Mouse (Mus musculus): ENCODE data around the gene Mfap1b.

The Mfap1b gene

GRCm38 (mm10) chr2:121434854-121435253 is 39.0 kb downstream of the Mfap1b start:
- DNase-seq (ENCODE audit: low spot score) = no peak

- no peak for DNase-seq (ENCODE audit: low spot score)
Measured at GRCm38 (mm10) chr2:121425890-121426289, 48.0 kb downstream of the Mfap1b start.

GRCm38 (mm10) chr2:121423166-121423565 is 50.7 kb downstream of the Mfap1b start:
- no peak for DNase-seq (ENCODE audit: low spot score)

GRCm38 (mm10) chr2:121418476-121418875 is 55.4 kb downstream of the Mfap1b start:
- DNase-seq (ENCODE audit: low spot score) = no peak

DNA sequence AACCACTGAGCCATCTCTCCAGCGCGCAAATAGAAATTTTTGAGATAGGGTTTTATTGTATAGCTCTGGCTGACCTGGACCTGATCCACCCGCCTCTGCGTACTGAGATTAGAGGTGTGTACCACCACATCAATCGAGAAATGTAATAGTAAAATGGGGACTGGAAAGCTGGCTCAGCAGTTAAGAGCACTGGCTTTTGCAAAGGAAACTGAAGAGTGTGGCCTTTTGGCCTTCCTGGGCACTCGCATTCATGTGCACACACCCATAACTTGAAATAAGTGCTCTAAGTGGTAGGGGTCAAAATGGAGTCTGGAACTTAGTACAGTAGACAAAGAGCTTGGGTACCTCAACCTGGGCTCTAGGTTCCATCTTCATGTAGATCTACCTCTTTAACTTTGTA is 57.5 kb downstream of the Mfap1b start:
- no peak for DNase-seq (ENCODE audit: low spot score)

- DNase-seq (ENCODE audit: low spot score) = no peak
Measured at GRCm38 (mm10) chr2:121415591-121415990, 58.3 kb downstream of the Mfap1b start.

DNA sequence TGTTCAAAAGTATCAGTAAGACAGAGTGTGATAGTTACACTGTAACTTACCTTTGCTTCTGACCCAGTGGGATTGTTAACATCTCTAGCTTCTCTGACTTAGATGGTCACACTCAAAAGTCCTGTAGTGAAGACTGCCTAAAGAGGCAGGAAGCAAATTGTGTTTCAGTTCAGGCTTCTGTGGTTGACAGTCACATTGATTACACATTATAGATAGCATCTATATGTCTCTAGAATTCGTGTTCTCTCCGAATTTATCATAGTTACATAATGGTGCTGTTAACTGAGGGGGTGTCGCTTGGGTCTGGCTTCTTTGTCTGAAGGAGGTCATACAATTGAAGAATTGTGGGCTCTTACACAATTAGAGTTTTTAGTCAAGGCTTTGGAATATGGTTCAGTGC is 58.8 kb downstream of the Mfap1b start:
- DNase-seq (ENCODE audit: low spot score) = no peak

DNA sequence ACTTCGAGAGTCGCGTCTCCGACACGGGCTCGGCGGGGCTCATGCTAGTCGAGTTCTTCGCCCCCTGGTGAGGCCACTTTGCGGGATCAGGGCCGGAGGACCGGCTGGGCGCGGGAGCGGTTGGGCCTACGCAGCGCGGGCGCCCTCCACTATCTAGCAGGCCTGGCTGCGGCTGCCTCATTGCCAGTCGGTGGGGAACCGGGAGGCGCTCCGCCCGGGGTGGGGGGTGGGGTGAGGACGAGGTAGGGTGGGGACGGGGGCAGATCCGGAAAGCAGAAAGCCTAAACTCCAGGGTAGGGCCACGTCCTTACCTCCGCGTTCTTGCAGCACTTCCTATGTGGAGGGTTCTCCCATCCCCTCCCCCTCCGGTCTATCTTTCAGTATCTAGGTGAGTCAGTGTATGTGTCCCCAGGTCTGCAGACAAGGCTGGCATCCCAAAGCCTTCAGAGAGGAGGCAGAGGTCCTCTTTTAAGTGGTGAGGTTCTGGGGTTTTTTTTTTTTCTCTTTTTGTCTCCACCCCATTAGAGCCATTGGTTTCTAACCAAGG is 59.7 kb downstream of the Mfap1b start:
- DNase-seq (ENCODE audit: low spot score) = no peak

DNA sequence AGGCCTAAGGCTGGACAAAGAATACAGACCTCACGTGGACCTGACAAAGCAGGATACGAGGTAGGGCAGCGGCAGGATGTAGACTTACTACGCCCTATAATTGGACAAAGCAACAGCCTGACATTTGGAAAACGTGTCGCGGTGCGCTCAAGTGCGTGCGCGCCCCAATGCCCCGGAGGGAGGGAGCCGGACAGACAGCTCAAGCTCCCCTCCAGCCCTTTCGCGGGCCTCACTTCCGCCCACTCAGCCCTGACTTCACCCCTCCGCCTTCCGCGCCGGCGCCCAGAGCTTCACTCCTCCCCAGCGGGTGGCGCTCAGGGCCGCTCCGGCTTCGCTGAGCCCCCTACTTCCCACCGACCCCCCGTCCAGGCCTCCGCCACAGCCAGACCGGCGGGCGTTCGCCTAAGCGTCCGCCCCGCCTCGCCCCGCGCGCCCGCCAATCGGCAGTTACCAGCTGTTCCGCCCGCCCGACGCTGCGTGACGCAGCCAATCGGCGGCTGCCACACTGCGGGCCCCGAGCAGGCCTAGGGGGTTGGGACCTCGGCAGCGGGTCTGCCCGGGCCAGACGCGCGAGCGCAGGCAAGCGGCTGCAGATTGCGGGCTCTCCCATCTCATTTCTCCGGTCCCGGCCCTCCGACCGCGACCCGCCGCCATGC is 60.4 kb downstream of the Mfap1b start, which contains the start of the genes Pdia3 and Catsper2:
Gene Pdia3 (plus strand): TSS at position 389 of the 656 bp plus-strand sequence.
Gene Catsper2 (minus strand): TSS at position 406 of the 656 bp plus-strand sequence.
- peak; percentile 97 for DNase-seq (ENCODE audit: low spot score)

DNA sequence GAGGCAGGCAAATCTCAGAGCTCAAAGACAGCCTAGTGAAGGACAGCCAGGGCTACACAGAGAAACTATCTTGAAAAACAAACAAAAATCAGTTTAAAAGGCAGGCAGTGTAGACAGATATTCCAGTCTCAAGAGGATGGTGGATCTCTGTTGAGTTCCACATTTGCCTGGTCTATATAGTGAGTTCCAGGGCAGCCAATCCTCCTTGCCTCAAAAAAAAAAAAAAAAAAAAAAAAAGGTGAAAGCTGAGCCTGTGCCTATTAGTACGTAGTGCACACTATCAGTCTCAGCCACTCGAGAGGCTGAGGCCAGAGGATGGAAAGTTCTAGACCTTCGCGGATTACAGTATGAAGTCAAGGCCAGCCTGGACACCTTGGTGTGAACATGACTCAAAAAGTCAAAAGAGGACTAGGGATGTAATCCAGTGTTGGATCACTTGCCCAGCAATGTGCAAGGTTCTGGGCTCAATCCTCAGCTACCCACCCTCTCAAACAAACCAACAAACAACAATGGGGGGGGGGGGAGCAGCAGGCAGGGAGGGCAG is 61.0 kb downstream of the Mfap1b start:
- peak; percentile 42 for DNase-seq (ENCODE audit: low spot score)
